In genomic region chr12:99215521-99216255, GRCm38 (mm10) we compare ENCODE assay signal across 8 mouse cellular contexts.
DNase-seq lines count a peak whose midpoint lies in the region; ATAC-seq and TF ChIP-seq lines count a peak whose summit lies in the region.

No protein-coding gene starts in this region.

- H3K27ac ChIP-seq in heart, postnatal 0 days (ENCODE audit: low read depth), result peak overlapping the region; percentile 72
- H3K27ac ChIP-seq in lung, postnatal 0 days (ENCODE audit: low read length), result no peak overlapping the region

- H3K27me3 ChIP-seq in heart, postnatal 0 days (ENCODE audit: control insufficient read depth, insufficient read depth, low read length), result no peaks in the 10 kb centered on the region
- no peaks in the 10 kb centered on the region for H3K27me3 ChIP-seq in lung, postnatal 0 days (replicated peaks; ENCODE audit: insufficient read depth, low read length)

- no peak overlapping the region for H3K4me3 ChIP-seq in heart, postnatal 0 days (ENCODE audit: low read depth, low read length)
- no peak overlapping the region for H3K4me3 ChIP-seq in lung, postnatal 0 days (ENCODE audit: low read depth, low read length)

- H3K36me3 ChIP-seq in heart, postnatal 0 days (replicated peaks; ENCODE audit: control insufficient read depth, insufficient read depth, low read length), result 0 out of 2 replicates have a peak, but pooled peaks cover 5% of the 10 kb centered on the region
- H3K36me3 ChIP-seq in lung, postnatal 0 days (ENCODE audit: insufficient read depth, low read length), result no peaks in the 10 kb centered on the region

- peak overlapping the region; percentile 5; the same call in 1 of the 2 replicates for H3K4me2 ChIP-seq in heart, postnatal 0 days (ENCODE audit: low read depth, low read length)
- no peak overlapping the region for H3K4me2 ChIP-seq in lung, postnatal 0 days (replicated peaks; ENCODE audit: low read depth, low read length)

- DNase-seq in heart, adult 18-20 months, result peak; percentile 49 to 63
- no peak for DNase-seq in heart, adult 8-10 months (ENCODE audit: low spot score)
- peak; percentile 97 for DNase-seq in cerebellum, adult 9-11 months
- peak; percentile 43 for DNase-seq in heart, postnatal 0 days (ENCODE audit: low spot score)
- peak; percentile 58 for DNase-seq in lung, postnatal 0 days (ENCODE audit: low spot score)
- DNase-seq in frontal cortex, postnatal 36 days (ENCODE audit: low spot score in 2 of 2), result no peak
- no peak for DNase-seq in spleen, postnatal 10 days (ENCODE audit: low spot score in 2 of 2)

- H3K9me3 ChIP-seq in heart, postnatal 0 days (replicated peaks; ENCODE audit: control insufficient read depth, low read length), result no peaks in the 10 kb centered on the region
- H3K9me3 ChIP-seq in lung, postnatal 0 days (ENCODE audit: low read length), result no peaks in the 10 kb centered on the region

- peak; percentile 49 for TF ChIP-seq CTCF in heart, postnatal 0 days (IDR thresholded peaks at IDR 0.05; ENCODE audit: low read depth)
- peak; percentile 51 for TF ChIP-seq CTCF in lung, postnatal 0 days (IDR thresholded peaks at IDR 0.05)

- no peak for TF ChIP-seq EP300 in heart, postnatal 0 days (IDR thresholded peaks at IDR 0.05; ENCODE audit: low read depth)
- no peak for TF ChIP-seq EP300 in lung, postnatal 0 days (IDR thresholded peaks at IDR 0.05)

- peak; percentile 35; the same call in 1 of the 2 replicates for ATAC-seq in heart, postnatal 0 days (ENCODE audit: insufficient read depth, low read depth)
- ATAC-seq in lung, postnatal 0 days, result peak; percentile 49
- no peak for ATAC-seq in erythroblast, adult 5-6 weeks (replicated peaks; ENCODE audit: low FRiP score, poor library complexity, severe bottlenecking)

- WGBS in heart, postnatal 0 days, result 70% methylated on average over 11 of the region's 11 CpGs
- 60% methylated on average over 11 of the region's 11 CpGs for WGBS in lung, postnatal 0 days

- H3K9ac ChIP-seq in heart, postnatal 0 days (replicated peaks; ENCODE audit: low read depth, low read length), result no peak overlapping the region
- no peak overlapping the region for H3K9ac ChIP-seq in lung, postnatal 0 days (replicated peaks; ENCODE audit: low read depth)

- H3K4me1 ChIP-seq in heart, postnatal 0 days (ENCODE audit: control insufficient read depth, insufficient read depth), result peaks cover 54% of the 10 kb centered on the region
- H3K4me1 ChIP-seq in lung, postnatal 0 days (ENCODE audit: insufficient read depth, low read depth, low read length), result peaks cover 11% of the 10 kb centered on the region; the same call in 1 of the 2 replicates

Comparison
In these comparisons a context has a peak if more than half of its experiments do, and no peak if none do; other contexts are left out.
1. DNase-seq: peak in heart, adult 18-20 months (2 of 2), cerebellum, adult 9-11 months (single experiment), heart, postnatal 0 days (single experiment) and lung, postnatal 0 days (single experiment); none in heart, adult 8-10 months (single experiment), frontal cortex, postnatal 36 days (0 of 2) and spleen, postnatal 10 days (0 of 2).